Mouse (Mus musculus) heart, postnatal 0 days (tissue): ENCODE results near the gene Rab31. TPM values are rescaled to one million over a fixed set of nuclear protein-coding genes. Genes with fewer than 3 reads are reported as not detected.

Source experiments
- ATAC-seq: fragments of 200-750 bp; cut with Nextera tagmentation; 2 replicates; pipeline ENCODE4 v1.8.0; 2017; ENCODE audit warnings: low read depth, moderate number of reproducible peaks, moderate library complexity; ENCODE audit not compliant: insufficient read depth
- DNase-seq: peaks from one replicate; pipeline ENCODE4 v3.0.0-alpha.2; 2016; ENCODE audit warnings: low spot score
- H3K27ac ChIP-seq: fragments of 300-500 bp; sonication (generic); 2 replicates; pipeline ENCODE4 v1.5.1; 2014; ENCODE audit warnings: low read depth, mild to moderate bottlenecking
- H3K27me3 ChIP-seq: fragments of 300-500 bp; sonication (generic); 2 replicates; pipeline ENCODE4 v1.6.1; 2014; ENCODE audit warnings: low read length, mixed read lengths; ENCODE audit not compliant: control insufficient read depth, insufficient read depth
- H3K36me3 ChIP-seq: fragments of 300-500 bp; sonication (generic); replicated peaks from 2 replicates; pipeline ENCODE4 v1.6.1; 2014; ENCODE audit warnings: low read length, mixed read lengths; ENCODE audit not compliant: control insufficient read depth, insufficient read depth
- H3K4me1 ChIP-seq: fragments of 300-500 bp; sonication (generic); 2 replicates; pipeline ENCODE4 v1.6.1; 2014; ENCODE audit warnings: antibody characterized with exemption; ENCODE audit not compliant: control insufficient read depth, insufficient read depth
- H3K4me2 ChIP-seq: fragments of 300-500 bp; sonication (generic); 2 replicates; pipeline ENCODE4 v1.6.1; 2014; ENCODE audit warnings: low read depth, mild to moderate bottlenecking, low read length, moderate library complexity
- H3K4me3 ChIP-seq: fragments of 300-500 bp; sonication (generic); 2 replicates; pipeline ENCODE4 v1.5.1; 2014; ENCODE audit warnings: low read depth, low read length
- H3K9ac ChIP-seq: fragments of 300-500 bp; sonication (generic); replicated peaks from 2 replicates; pipeline ENCODE4 v1.6.1; 2014; ENCODE audit warnings: low read depth, low read length, mixed read lengths
- H3K9me3 ChIP-seq: fragments of 300-500 bp; sonication (generic); replicated peaks from 2 replicates; pipeline ENCODE4 v1.6.1; 2016; ENCODE audit warnings: low read length; ENCODE audit not compliant: control insufficient read depth
- CTCF ChIP-seq: IDR thresholded peaks from 2 replicates; pipeline ENCODE4 v1.5.1; 2016; ENCODE audit warnings: antibody characterized with exemption, control low read depth, low read depth
- EP300 ChIP-seq: IDR thresholded peaks from 2 replicates; pipeline ENCODE4 v1.6.1; 2016; ENCODE audit warnings: antibody characterized with exemption, low read depth
- WGBS: fragments of 180-500 bp; shearing (Covaris S2); extraction: QIAGEN DNeasy Blood & Tissue Kit; methylation state at CpG from one replicate; pipeline ENCODE4 v1.1.7; 2014; 5-methylcytosine and 5-hydroxymethylcytosine counted together
- polyA plus RNA-seq: library from polyadenylated mRNA; unstranded; fragments of >200 nt; fragmentation: Nextera tagmentation; extraction: Ambion mirVana; gene quantifications from 2 replicates; pipeline ENCODE4 v1.2.1, GENCODE M21; 2015
- total RNA-seq: library from RNA; depleted of rRNA; stranded (reverse); fragments of >200 nt; gene quantifications from 2 replicates; pipeline ENCODE4 v1.2.3, GENCODE M21; 2014; ENCODE audit warnings: low replicate concordance

Gene Rab31
- total and polyA plus RNA-seq, 2 experiments from 2014 or later, result 22.5 to 44.1 TPM

DNA sequence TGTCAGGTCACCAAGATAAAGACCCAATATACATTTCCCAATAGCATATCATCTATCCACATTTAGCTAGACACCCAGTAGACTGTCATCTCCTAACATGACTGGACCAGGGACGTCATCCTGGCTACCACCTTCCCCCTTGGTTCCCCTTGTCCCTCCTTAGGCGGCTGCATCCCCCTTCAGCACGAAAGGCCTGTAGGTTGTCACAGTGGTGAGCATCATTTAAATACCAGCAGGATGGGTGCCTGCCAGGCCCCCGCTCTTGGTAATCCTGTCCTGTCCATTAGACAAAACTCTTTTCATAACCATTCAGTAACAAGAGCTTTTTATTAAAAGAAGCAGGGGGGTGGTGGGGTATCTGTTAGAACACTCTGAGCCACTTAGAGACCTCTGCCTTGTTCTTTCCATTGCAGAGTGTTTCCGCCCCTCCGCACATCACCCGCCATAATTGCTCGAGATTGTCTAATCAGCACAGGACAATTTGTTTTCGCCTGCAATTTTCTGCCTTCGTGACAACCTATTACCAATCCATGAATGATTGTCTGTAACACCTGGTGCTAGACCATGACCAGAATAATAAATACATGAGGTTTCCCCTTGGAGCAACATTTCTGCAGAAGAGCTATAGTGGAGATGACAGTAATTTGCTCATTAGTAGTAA, 30.2 kb downstream of the Rab31 start:
- Histone ChIP-seq H3K4me1 (no peaks in the 10 kb centered on the region), H3K4me3 (no peak overlapping the region), H3K9ac (no peak overlapping the region), H3K27ac (no peak overlapping the region), H3K9me3 (0 out of 2 replicates have a peak, but pooled peaks cover 5% of the 10 kb centered on the region), H3K4me2 (no peak overlapping the region), H3K36me3 (no peaks in the 10 kb centered on the region), H3K27me3 (no peaks in the 10 kb centered on the region)
- 89% methylated on average over 10 of the region's 10 CpGs for whole genome bisulfite sequencing
- no peak for DNase-seq
- no peak for TF ChIP-seq CTCF
- TF ChIP-seq EP300, result no peak
- no peak for ATAC-seq

DNA sequence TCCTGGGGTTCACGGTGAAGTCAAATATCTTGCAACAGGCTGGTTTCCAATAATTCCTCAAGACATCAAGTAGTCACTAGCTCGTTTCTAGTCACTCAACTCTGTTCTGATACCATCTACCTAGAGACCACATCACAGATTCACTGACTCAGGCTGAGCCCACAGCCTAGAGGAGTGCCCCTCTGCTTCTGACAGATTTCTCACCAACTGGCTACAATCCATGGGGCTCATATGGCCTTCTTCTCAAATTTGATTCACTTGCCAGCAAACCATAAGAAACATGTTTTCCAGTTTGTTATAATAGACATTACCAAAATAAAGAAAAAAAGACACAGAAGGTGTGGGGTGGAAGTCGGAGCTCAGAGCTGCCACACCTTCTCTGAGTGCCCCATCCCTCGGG, 31.0 kb downstream of the Rab31 start:
- no peaks in the 10 kb centered on the region for H3K4me1 ChIP-seq
- DNase-seq (no peak), ATAC-seq (no peak)
- no peaks in the 10 kb centered on the region for H3K27me3 ChIP-seq
- WGBS, result 90% methylated on average over 4 of the region's 4 CpGs
- no peak overlapping the region for H3K27ac ChIP-seq
- no peak overlapping the region for H3K4me2 ChIP-seq
- H3K36me3 ChIP-seq, result no peaks in the 10 kb centered on the region
- no peak overlapping the region for H3K9ac ChIP-seq
- TF ChIP-seq EP300, result no peak
- TF ChIP-seq CTCF, result no peak
- no peak overlapping the region for H3K4me3 ChIP-seq
- 0 out of 2 replicates have a peak, but pooled peaks cover 5% of the 10 kb centered on the region for H3K9me3 ChIP-seq

DNA sequence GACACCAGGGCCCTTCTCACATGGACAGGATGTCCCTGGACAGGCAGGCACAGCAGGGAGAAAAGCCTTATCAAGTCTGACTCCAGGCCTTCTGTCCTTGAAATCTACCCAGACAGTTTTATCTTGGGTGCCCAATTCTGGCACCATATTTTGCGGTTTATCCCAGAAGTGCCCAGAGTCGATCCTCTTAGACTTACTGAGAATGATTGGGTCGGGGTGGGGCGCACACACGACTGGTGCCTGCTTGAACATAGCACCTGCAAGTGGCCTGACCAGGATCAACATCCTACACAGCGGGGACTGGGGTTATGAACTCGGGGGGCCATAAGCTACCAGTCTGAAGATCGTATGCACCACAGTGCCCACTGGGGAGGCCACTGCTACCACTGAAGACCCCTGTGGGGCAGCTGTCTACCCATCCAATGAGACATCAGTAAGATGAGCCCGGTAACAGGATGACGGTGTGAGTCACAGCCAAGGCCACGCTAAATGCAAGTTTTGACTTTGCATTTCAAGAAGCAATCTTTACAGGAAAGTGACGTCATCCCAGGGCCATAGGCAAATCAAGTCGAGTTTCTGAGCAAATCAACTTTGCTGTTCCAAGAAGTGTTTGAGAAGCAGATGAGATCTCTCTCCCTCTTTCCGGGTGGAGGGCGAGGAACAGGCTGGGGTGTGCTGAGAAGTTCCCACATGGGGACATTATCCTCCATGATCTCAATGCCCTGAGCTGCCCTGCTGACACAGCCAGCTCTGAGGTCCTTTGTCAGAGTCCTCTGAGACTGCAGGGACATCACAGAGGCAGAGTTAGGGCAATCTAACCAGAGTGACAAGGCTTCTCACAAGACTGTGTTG, 32.5 kb downstream of the Rab31 start:
- Histone ChIP-seq H3K36me3 (no peaks in the 10 kb centered on the region), H3K4me1 (no peaks in the 10 kb centered on the region), H3K27ac (no peak overlapping the region), H3K4me3 (no peak overlapping the region), H3K4me2 (no peak overlapping the region), H3K9me3 (0 out of 2 replicates have a peak, but pooled peaks cover 5% of the 10 kb centered on the region), H3K9ac (no peak overlapping the region), H3K27me3 (no peaks in the 10 kb centered on the region)
- whole genome bisulfite sequencing, result 60% methylated on average over 15 of the region's 15 CpGs
- no peak for ATAC-seq
- TF ChIP-seq EP300 (no peak), CTCF (no peak)
- DNase-seq, result no peak

DNA sequence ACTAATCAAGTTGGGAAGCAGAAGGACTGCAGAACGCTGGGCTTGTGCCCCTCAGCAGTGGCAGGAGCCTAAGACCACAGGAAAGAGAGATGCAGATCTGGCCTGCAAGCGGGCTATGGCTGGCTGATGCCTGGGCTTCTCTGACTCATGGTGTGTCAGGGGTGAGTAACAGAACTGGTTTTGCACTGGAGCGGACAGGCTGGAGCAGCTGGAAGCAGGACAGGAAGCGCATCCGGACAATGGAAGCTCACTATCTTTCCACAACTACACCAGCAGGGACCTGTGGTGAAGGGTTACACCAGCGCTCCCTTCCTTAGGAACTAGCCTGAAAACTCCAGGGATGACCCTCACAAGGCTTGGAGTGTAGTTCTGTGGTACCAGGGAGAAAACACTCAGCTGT, 34.9 kb downstream of the Rab31 start:
- H3K9me3 ChIP-seq, result 0 out of 2 replicates have a peak, but pooled peaks cover 5% of the 10 kb centered on the region
- WGBS, result 58% methylated on average over 6 of the region's 6 CpGs
- peak overlapping the region; percentile 48 for H3K27ac ChIP-seq
- no peak for TF ChIP-seq CTCF
- no peak for TF ChIP-seq EP300
- no peak overlapping the region for H3K4me3 ChIP-seq
- peaks cover 5% of the 10 kb centered on the region; the same call in 1 of the 2 replicates for H3K4me1 ChIP-seq
- H3K36me3 ChIP-seq, result no peaks in the 10 kb centered on the region
- no peak overlapping the region for H3K9ac ChIP-seq
- ATAC-seq (peak; percentile 85), DNase-seq (peak; percentile 40)
- no peak overlapping the region for H3K4me2 ChIP-seq
- no peaks in the 10 kb centered on the region for H3K27me3 ChIP-seq

GRCm38 (mm10) chr17:65737175-65737574, 35.4 kb downstream of the Rab31 start:
- 58% methylated on average over 5 of the region's 5 CpGs for WGBS
- no peak for ATAC-seq
- Histone ChIP-seq H3K36me3 (no peaks in the 10 kb centered on the region), H3K27ac (peak overlapping the region; percentile 48; the same call in 1 of the 2 replicates), H3K4me2 (no peak overlapping the region), H3K9ac (no peak overlapping the region), H3K4me1 (peaks cover 5% of the 10 kb centered on the region; the same call in 1 of the 2 replicates), H3K4me3 (no peak overlapping the region), H3K27me3 (no peaks in the 10 kb centered on the region), H3K9me3 (0 out of 2 replicates have a peak, but pooled peaks cover 5% of the 10 kb centered on the region)
- no peak for TF ChIP-seq CTCF
- no peak for TF ChIP-seq EP300
- no peak for DNase-seq
